Mouse (Mus musculus) effector memory CD4-positive, alpha-beta T cell, adult 7 months (primary cell): ENCODE measurements around the gene Slc10a2. TPM values are rescaled to one million over a fixed set of nuclear protein-coding genes. Genes with fewer than 3 reads are reported as not detected.

Experiments used
- polyA plus RNA-seq: library from polyadenylated mRNA; unstranded; fragments of 100-300 nt; shearing (Covaris generic); gene quantifications from one replicate; pipeline ENCODE4 v1.2.1, GENCODE M21; 2017

The Slc10a2 gene
- not detected for polyA plus RNA-seq

GRCm38 (mm10) chr8:5105186-5105585, at the start of gene Slc10a2:
Gene Slc10a2 (minus strand): TSS chr8:5105351.

